Mouse (Mus musculus) thymus, postnatal 36 days (tissue): Measurements from ENCODE around the gene Calm3.

Experiments used
- DNase-seq, 2 experiments: peaks; one replicate each; pipeline ENCODE4 v3.0.0; 2022; ENCODE audit warnings: mixed read lengths in 2 of 2

The Calm3 gene

GRCm38 (mm10) chr7:16938117-16938791 lies 14.3 kb upstream of the Calm3 start:
- no peak for DNase-seq

- DNase-seq, result peak in 1 of 2 experiments; percentile 34
Measured at GRCm38 (mm10) chr7:16937312-16937711, 13.4 kb upstream of the Calm3 start.

GRCm38 (mm10) chr7:16932704-16933577 lies 9.0 kb upstream of the Calm3 start:
- DNase-seq, result peak; percentile 45 to 55

GRCm38 (mm10) chr7:16931968-16932627 lies 8.2 kb upstream of the Calm3 start:
- peak; percentile 68 to 78 for DNase-seq

- peak; percentile 54 to 55 for DNase-seq
Measured at GRCm38 (mm10) chr7:16930850-16931249, 6.9 kb upstream of the Calm3 start.

- no peak for DNase-seq
Measured at GRCm38 (mm10) chr7:16928341-16928740, 4.4 kb upstream of the Calm3 start.

GRCm38 (mm10) chr7:16923283-16924036 lies 454 bp downstream of the Calm3 start:
- peak in 1 of 2 experiments; percentile 72 for DNase-seq

GRCm38 (mm10) chr7:16922360-16922973 lies 1.4 kb downstream of the Calm3 start:
- peak; percentile 37 to 62 for DNase-seq

- DNase-seq, result peak in 1 of 2 experiments; percentile 30
Measured at GRCm38 (mm10) chr7:16921881-16922335, 2.0 kb downstream of the Calm3 start.

GRCm38 (mm10) chr7:16920818-16921791 lies 2.8 kb downstream of the Calm3 start:
- DNase-seq, result peak in 1 of 2 experiments; percentile 27

- DNase-seq, result no peak
Measured at GRCm38 (mm10) chr7:16920150-16920579, 3.7 kb downstream of the Calm3 start.

- DNase-seq, result no peak
Measured at GRCm38 (mm10) chr7:16919395-16920149, 4.3 kb downstream of the Calm3 start.

- DNase-seq, result no peak
Measured at GRCm38 (mm10) chr7:16918670-16919069, 5.2 kb downstream of the Calm3 start.

GRCm38 (mm10) chr7:16918014-16918413 lies 5.9 kb downstream of the Calm3 start:
- no peak for DNase-seq

- DNase-seq, result no peak
Measured at GRCm38 (mm10) chr7:16917447-16917846, 6.5 kb downstream of the Calm3 start.

GRCm38 (mm10) chr7:16916342-16917265 lies 7.3 kb downstream of the Calm3 start:
- DNase-seq, result no peak

- no peak for DNase-seq
Measured at GRCm38 (mm10) chr7:16915461-16916340, 8.2 kb downstream of the Calm3 start.
